Mouse (Mus musculus) hematopoietic stem cell, adult 5-6 weeks (primary cell): ENCODE measurements around the gene Snapc5. TPM values are rescaled to one million over a fixed set of nuclear protein-coding genes. Genes with fewer than 3 reads are reported as not detected.
"Not testable (repeated sequence)": the region's sequence is repeated elsewhere in the genome, so short reads cannot be mapped to it uniquely, and the experiment has no call there.

Experiments used
- ATAC-seq, 2 experiments: fragments of 125-278 bp in 1 of 2; replicated peaks in 1 of 2; 2 replicates each; pipeline ENCODE4 v1.8.0; 2016 to 2017; ENCODE audit warnings: inconsistent platforms in 2 of 2, mild to moderate bottlenecking in 2 of 2, moderate number of reproducible peaks in 2 of 2, low read depth in 1 of 2, moderate TSS enrichment in 1 of 2; ENCODE audit not compliant: low FRiP score in 2 of 2, poor library complexity in 2 of 2, severe bottlenecking in 2 of 2, insufficient read depth in 1 of 2, low TSS enrichment in 1 of 2
- total RNA-seq: library from RNA; stranded (forward); fragments of 172-1452, 232-1000 nt; gene quantifications from 2 replicates; pipeline ENCODE4 v1.2.3, GENCODE M21; 2017

The Snapc5 gene
- total RNA-seq = 33.3 and 46.5 TPM in 2 replicates

- ATAC-seq = peak; percentile 93 to 96
Observed at GRCm38 (mm10) chr9:64178974-64179646, at the start of gene Snapc5. Gene Snapc5 (plus strand): TSS chr9:64179274.

GRCm38 (mm10) chr9:64131623-64132022, 47.5 kb upstream of the Snapc5 start:
- ATAC-seq = no peak

DNA sequence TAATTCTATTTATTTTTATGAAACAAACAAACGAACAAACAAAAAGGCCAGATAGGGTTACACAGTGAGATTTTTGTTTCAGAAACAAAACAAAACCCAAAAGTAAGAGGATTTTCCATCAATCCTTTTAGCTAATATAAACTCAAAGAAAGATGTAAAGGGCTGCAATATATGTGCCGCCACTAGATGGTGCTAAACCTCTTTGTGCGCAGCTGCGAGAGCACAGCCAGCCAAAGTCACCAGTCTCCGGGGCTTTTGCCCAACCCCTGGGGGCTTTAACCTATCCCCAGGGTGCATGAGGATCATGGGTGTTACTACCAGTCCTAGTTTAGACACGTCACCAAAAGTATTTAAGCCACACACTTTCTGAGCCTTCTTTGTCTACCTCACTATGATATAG, 40.2 kb upstream of the Snapc5 start:
- ATAC-seq = not testable (repeated sequence)

DNA sequence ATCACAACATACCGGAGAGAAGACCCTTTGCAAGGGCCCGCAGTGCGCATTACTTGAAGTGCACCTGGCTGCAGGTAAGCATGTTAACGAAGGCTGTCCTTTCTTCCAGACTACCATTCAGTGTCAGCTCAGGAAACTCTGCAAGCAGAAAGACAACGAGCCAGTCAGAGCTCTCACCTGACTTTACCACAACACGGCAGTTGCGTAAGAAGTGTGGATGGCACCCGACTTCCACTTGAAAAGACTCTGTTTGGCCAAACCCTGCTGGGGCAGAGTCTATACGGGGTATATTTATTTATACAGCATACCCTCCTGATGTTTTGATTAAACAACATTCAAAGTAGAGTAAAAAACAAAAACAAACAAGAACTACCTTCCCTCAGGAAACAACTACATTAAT, 39.2 kb upstream of the Snapc5 start:
- ATAC-seq = no peak

GRCm38 (mm10) chr9:64156641-64157040, 22.4 kb upstream of the Snapc5 start:
- no peak for ATAC-seq

- ATAC-seq = no peak
Observed at GRCm38 (mm10) chr9:64160471-64160870, 18.6 kb upstream of the Snapc5 start.

DNA sequence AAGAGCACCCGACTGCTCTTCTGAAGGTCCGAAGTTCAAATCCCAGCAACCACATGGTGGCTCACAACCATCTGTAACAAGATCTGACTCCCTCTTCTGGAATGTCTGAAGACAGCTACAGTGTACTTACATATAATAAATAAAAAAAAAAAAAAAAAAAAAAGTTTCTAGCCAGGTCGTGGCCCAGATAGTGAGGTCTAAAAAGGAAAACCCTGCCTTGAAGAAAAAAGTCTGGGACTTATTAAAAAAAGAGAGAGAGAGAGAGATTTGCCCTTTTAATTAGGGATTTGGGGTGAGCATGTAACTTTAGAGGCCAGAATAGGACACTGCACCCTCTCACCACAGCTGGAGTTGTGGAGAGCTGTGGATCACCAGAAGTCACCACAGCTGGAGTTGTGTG, 9.1 kb upstream of the Snapc5 start:
- not testable (repeated sequence) for ATAC-seq

DNA sequence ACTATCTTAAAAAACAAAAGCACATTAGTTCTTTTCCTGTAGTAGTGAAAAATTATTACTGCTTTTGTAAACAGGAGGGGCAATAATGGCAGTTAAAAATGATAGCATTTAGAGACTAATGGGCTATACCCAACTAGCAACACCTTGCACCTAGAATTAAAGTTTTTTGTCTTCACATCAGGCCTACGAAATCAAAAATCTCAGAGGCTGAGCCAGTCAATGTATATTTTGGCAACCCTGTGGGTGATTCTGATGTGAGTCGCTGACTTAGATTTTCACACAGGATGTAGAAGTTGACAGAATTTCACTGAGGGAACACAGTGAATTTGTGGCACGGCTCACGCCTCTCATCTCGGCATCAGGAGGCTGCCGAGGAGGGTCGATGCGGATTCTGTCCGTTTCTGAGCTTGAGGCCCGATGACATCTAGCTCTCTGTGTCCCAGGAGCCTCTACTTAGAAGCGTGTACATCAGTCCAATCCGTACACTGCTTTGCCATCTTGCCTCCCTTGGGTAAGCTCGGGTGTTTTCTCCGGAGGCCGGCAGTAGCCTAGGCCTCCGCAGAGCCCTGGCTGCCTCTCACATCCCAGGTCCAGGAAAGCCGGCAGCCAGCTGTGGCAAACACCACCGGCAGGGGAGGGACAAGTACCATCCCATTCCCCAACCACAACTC, 6.8 kb upstream of the Snapc5 start:
- peak in 1 of 2 experiments; percentile 15; a peak in 1 of 4 replicates for ATAC-seq

DNA sequence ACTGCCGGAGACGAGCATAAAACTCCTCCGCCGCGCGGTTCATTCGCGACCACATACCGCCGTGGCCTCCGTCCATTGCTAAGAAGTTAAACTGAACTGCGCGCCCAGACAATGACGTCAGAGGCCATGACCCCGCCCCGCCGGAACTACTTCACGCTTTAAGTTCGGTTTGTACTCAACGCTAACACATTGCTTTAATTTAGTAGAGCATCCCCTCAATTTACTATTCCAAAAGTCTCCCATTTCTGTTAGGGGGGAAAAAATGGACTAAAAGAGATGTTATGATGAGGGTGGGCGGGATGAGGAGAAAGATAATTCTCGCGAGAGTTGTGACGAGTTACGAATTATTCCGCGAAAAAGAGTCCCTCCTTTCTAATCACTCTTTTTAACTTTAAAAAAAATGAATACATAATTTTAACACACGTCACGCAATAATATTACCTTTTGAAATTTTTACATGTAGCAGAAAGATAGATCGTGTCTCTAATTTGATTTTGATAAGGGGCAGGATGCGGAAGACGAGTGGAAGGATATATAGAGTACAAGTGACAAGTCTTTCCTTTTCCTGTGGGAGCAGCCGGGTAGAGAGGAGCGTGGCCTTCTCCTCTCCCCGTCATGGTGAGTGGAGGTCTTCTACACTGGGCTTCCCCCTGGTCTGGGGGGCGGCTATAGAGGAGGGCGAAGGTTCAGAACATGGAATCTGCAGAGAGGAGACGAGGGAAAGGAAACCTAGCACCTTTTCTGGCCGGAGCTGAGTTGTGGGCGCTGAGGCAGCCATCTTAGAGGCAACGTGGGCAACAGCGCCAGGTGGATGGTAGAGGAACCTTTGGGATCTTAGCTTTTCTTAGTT, 6.0 kb upstream of the Snapc5 start, which contains the start of the genes Zwilch and Rpl4:
TSS of gene Zwilch (minus strand) at position 289 of the 850 bp plus-strand sequence.
TSS of gene Rpl4 (plus strand) at position 560 of the 850 bp plus-strand sequence.
- ATAC-seq = peak; percentile 82 to 86

DNA sequence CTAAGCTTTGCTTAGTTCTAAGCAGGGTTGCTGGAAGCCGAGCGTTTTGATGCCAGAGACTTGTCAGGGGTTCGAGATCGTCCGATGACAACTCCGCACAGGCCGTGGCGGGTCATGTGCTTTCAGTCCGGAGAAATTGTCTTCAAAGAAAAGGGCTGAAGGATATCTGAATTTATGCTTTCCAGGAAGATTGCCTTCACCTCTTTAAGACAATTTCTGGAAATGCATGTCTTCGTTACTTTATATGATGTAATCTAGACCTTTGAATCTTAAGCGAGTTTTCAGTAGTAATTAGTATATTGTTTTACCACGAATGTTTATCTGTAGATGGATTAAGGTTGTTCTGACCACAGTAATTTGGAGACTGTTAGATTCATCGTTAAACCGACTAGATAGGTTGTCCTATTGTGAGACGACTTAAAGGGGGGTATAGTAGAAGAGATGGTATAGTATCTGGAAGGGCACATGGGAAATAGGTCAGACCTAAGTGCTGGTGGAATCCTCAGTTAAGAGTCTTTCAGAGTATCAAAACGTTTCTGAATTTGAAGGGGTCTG, 5.3 kb upstream of the Snapc5 start:
- ATAC-seq = no peak

DNA sequence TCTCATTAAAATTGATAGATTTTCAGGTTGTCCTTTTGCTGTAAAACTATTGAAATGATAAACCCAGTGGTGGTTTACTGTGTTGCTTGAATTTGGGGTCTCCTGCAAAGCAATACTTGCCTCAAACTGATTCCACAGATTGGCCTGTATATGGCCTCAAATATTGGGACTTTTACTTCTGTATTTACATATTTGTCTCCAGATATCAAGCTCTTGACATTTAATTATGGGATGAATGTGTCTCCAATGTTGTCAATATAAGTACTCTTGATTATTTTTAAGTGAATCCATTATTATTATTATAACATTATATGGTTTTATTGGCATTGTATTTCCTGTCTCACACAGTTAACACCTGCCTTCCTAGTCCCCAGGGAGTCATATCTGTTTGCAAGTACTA, 4.7 kb upstream of the Snapc5 start:
- no peak for ATAC-seq

DNA sequence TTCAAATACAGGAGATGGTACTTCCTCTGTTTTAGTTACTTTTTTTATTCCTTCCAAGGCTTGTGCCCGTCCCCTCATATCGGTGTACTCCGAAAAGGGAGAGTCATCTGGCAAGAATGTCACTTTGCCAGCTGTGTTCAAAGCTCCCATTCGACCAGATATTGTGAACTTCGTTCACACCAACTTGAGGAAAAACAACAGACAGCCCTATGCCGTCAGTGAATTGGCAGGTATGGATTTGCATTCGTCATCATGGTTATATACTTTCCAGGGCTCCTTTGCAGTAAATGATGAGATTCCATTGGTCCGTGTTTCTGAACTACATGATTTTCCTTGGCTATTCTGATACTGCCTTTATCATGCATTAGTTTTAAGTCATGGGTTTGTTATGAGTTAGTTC, 4.3 kb upstream of the Snapc5 start:
- no peak for ATAC-seq

DNA sequence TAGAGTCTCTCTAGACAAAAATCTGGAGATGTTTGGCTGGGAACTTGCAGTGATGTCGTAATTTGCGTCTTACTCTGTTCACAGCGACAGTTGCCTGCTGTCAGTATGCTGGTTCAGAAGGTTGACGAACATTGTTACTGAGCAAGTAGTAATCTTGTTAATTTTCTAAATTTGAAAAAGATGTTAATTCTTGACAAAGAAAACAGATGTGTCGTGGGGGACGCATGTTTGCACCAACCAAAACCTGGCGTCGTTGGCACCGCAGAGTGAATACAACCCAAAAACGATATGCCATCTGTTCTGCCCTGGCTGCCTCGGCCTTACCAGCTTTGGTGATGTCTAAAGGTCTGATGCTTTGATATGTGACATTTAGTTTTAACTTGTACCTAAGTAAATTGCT, 3.7 kb upstream of the Snapc5 start:
- no peak for ATAC-seq

DNA sequence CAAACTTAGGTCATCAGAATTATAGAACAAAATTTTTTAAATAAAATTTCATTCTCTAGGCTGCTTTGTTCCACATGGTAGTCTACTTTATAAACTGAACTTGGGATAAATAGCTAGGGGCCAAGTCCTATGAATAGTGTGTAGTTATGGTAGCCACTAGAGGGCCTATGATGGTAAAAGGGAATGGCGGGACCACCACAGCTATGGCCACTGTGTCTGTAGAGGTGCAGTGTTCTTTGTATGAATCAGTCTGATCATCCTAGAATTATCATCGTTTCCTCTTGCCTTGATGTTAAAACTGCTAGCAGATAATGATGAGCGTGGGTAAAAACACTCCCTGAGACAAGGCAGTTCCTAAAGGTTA, 482 bp upstream of the Snapc5 start:
- ATAC-seq = peak in 1 of 2 experiments; percentile 18; a peak in 1 of 4 replicates

GRCm38 (mm10) chr9:64183295-64183694, 4.2 kb downstream of the Snapc5 start:
- not testable (repeated sequence) for ATAC-seq

DNA sequence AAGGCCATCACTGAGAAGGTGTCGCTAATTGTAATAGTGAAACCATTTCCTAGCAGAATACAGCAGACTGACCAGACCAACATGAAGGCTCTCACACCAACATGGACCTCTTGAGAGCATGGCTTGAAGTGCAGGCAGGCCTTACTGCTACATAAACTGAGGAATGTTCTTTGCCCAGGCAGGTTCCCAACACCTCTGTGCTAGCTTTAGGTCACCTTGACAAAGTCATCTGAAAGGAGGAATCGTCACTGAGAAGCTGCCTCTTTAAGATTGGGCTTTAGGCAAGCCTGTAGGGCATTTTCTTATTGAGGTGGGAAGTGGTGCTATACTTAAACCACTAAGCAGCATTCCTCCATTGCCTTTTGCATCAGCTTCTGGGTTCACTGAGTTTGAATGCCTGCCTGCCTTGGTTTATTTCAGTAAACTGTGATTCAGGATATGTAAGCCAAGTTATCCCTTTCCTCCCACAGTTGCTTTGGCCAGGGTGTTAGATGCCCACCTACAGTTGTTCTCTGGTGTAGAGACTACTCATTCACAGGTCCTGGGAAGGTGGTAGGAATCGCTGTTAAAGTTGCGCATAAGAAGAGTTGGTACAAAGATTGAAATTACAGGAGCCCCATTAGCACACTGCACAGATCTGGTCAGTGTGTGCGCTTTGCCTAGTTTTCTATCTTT, 5.2 kb downstream of the Snapc5 start:
- no peak for ATAC-seq

- no peak for ATAC-seq
Observed at GRCm38 (mm10) chr9:64193879-64194278, 14.8 kb downstream of the Snapc5 start.
